Mouse (Mus musculus) E14TG2a.4 (cell line): Measurements from ENCODE around the gene Pbx2.

Experiments
- CTCF ChIP-seq: conservative IDR thresholded peaks from 2 replicates; pipeline ENCODE4 v1.5.1; 2014; ENCODE audit warnings: low read length
- NANOG ChIP-seq: IDR thresholded peaks from 2 replicates; pipeline ENCODE4 v1.6.1; 2014; ENCODE audit warnings: borderline replicate concordance, low read length, mixed read lengths

DNA sequence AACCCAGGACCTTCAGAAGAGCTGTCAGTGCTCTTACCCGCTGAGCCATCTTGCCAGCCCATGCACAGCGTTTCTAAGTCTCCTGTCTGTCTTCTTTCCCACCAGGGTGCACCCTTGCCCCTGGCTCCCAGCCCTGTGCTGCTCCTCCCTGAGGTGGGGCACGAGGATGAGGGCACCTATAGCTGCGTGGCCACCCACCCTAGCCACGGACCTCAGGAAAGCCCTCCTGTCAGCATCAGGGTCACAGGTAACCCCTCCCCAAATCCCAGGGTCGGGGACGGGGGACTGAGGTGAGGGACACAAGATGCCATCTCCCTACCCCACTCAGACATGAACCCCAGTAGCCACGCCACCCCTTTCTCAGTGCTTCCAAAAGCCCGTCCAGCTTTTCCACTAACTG, 8.8 kb downstream of the Pbx2 start:
- TF ChIP-seq CTCF = no peak
- no peak for TF ChIP-seq NANOG
